Mouse (Mus musculus) hindbrain, embryonic 14.5 days (tissue): ENCODE measurements around the gene Gpr19. TPM values are rescaled to one million over a fixed set of nuclear protein-coding genes. Genes with fewer than 3 reads are reported as not detected.
A peak's percentile ranks its signal among the peaks of the same experiment; 100 is the strongest.

ENCODE experiments used
- ATAC-seq: fragments of 200-750 bp; cut with Nextera tagmentation; 2 replicates; pipeline ENCODE4 v1.8.0; 2017; ENCODE audit warnings: moderate number of reproducible peaks, mild to moderate bottlenecking, moderate TSS enrichment, moderate library complexity; ENCODE audit not compliant: low FRiP score
- DNase-seq: peaks from one replicate; pipeline ENCODE4 v3.0.0-alpha.2; 2015; ENCODE audit warnings: low spot score
- H3K27ac ChIP-seq: fragments of 300-500 bp; sonication (generic); 2 replicates; pipeline ENCODE4 v1.5.1; 2014; ENCODE audit warnings: mild to moderate bottlenecking, moderate library complexity
- H3K27me3 ChIP-seq: fragments of 300-500 bp; sonication (generic); 2 replicates; pipeline ENCODE4 v1.6.1; 2014; ENCODE audit warnings: mild to moderate bottlenecking, low read length, mixed read lengths; ENCODE audit not compliant: control insufficient read depth, insufficient read depth
- H3K36me3 ChIP-seq: fragments of 300-500 bp; sonication (generic); replicated peaks from 2 replicates; pipeline ENCODE4 v1.6.1; 2014; ENCODE audit not compliant: control insufficient read depth, insufficient read depth
- H3K4me1 ChIP-seq: fragments of 300-500 bp; sonication (generic); replicated peaks from 2 replicates; pipeline ENCODE4 v1.6.1; 2014; ENCODE audit warnings: antibody characterized with exemption, low read length, mixed read lengths; ENCODE audit not compliant: control insufficient read depth, insufficient read depth
- H3K4me2 ChIP-seq: fragments of 300-500 bp; sonication (generic); replicated peaks from 2 replicates; pipeline ENCODE4 v1.6.1; 2014; ENCODE audit warnings: mild to moderate bottlenecking, moderate library complexity
- H3K4me3 ChIP-seq: fragments of 300-500 bp; sonication (generic); replicated peaks from 2 replicates; pipeline ENCODE4 v1.5.1; 2014; ENCODE audit warnings: mild to moderate bottlenecking, low read length
- H3K9ac ChIP-seq: fragments of 300-500 bp; sonication (generic); 2 replicates; pipeline ENCODE4 v1.6.1; 2014
- H3K9me3 ChIP-seq: fragments of 300-500 bp; sonication (generic); 2 replicates; pipeline ENCODE4 v1.6.1; 2016; ENCODE audit warnings: low read length; ENCODE audit not compliant: control insufficient read depth
- WGBS: fragments of 180-500 bp; shearing (Covaris S2); extraction: QIAGEN DNeasy Blood & Tissue Kit; methylation state at CpG from one replicate; pipeline ENCODE4 v1.1.7; 2014; 5-methylcytosine and 5-hydroxymethylcytosine counted together
- polyA plus RNA-seq: library from polyadenylated mRNA; unstranded; fragments of >200 nt; fragmentation: Nextera tagmentation; extraction: Ambion mirVana; gene quantifications from 2 replicates; pipeline ENCODE4 v1.2.1, GENCODE M21; 2014

Gpr19 gene
- polyA plus RNA-seq, 1 experiment from 2014 or later, result 34.0 TPM

DNA sequence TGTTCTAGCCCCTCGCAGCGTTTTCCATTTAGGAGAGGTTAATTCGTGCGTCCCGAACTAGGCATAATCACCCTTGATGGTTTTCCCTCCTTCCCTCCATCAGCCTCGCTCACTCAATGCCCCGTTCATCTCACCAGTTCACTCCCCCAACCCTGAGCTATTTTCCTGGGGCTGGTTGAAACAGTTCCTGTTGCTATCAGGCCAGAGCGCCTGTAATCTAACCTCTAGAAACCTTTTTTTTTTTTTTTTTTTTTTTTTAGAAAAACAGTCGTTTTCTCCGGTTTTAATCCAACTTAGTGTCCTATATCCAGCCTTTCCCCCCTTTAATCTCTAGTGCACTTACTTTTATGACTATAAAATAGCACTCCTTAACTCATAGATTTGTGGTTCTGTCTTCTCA lies 67.6 kb downstream of the Gpr19 start:
- H3K9me3 ChIP-seq, result no peaks in the 10 kb centered on the region
- no peak for DNase-seq
- peaks cover 5% of the 10 kb centered on the region; the same call in 1 of the 2 replicates for H3K4me1 ChIP-seq
- H3K27me3 ChIP-seq, result no peaks in the 10 kb centered on the region
- H3K9ac ChIP-seq, result peak overlapping the region; percentile 68
- H3K4me2 ChIP-seq, result peak overlapping the region; percentile 58
- H3K27ac ChIP-seq, result no peak overlapping the region
- H3K4me3 ChIP-seq, result peak overlapping the region; percentile 55
- H3K36me3 ChIP-seq, result no peaks in the 10 kb centered on the region
- WGBS, result 4% methylated on average over 10 of the region's 10 CpGs
- ATAC-seq, result no peak

DNA sequence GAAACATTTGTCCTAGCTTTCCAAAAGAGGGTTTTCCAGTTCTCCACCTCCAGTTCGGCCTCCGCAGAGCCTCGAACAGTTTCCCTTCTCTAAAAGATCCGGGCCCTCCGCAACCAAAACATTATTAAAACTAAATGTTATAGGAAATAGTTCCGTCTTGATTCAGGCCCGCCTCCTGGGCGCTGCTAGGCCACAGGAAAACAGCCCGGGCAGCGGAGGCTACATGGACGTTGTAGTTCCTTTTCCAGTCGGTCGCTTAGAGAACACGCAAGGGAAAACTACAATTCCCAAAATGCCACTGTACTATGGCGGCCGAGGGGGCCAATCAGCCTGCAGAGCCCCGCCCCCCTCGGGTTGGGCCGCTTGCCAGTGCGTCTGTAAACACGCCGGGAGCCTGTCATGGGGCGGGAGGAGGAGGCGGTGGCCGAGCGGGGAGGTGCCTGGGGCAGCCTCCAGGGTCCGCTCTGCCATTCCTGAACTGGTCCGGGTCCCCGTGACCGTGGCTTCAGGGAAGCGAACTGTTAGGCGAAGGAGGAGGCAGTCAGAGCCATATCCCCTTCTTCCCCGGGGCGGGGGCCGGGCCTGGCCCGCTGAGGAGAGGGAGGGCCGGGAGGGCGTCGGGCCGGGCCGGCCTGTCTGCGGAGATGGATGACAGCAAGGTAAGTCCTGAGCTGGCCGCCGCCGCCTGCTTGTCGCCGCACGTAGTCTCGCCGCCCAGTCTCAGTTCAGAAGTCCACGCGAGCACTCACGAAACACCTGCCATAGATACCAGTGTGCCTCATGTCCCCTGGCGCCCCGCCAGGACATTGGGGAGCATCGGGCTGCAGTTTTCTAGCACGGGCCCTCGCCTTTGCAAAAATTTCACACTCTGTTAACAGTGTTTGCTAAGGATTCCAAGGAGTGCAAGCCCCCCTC lies 68.3 kb downstream of the Gpr19 start, which contains the start of gene Crebl2:
Gene Crebl2 (plus strand): TSS at position 369 of the 915 bp plus-strand sequence.
- DNase-seq, result peak; percentile 100
- no peaks in the 10 kb centered on the region for H3K27me3 ChIP-seq
- H3K9me3 ChIP-seq, result no peaks in the 10 kb centered on the region
- peak within 1 kb of the TSS; percentile 55 for H3K4me3 ChIP-seq
- ATAC-seq, result peak; percentile 97
- H3K9ac ChIP-seq, result peak within 1 kb of the TSS; percentile 68
- peak within 1 kb of the TSS; percentile 58 for H3K4me2 ChIP-seq
- under 1% methylated on average over 45 of the region's 58 CpGs for WGBS
- peak within 1 kb of the TSS; percentile 80 for H3K27ac ChIP-seq
- H3K36me3 ChIP-seq, result no peaks in the 10 kb centered on the region
- H3K4me1 ChIP-seq, result peaks cover 5% of the 10 kb centered on the region; the same call in 1 of the 2 replicates

DNA sequence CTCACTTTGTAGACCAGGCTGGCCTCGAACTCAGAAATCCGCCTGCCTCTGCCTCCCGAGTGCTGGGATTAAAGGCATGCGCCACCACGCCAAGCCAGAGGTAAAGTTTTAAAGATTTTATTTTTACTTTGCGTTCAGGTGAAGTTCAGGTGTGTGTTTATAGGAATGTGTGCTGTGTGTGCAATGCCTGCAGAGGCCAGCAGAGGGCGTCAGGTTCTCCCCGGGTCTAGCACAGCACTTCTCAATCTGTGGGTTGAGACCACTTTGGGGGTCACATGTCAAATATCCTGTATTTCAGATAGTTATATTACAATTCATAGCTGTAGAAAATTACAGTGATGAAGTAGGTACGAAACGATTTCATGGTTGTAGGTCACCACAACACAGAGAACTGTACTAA lies 75.5 kb downstream of the Gpr19 start:
- H3K9me3 ChIP-seq, result no peaks in the 10 kb centered on the region

GRCm38 (mm10) chr6:134820411-134820810 lies 78.0 kb downstream of the Gpr19 start:
- WGBS, result 49% methylated on average over 6 of the region's 6 CpGs

More for the DNA sequence above, 75.5 kb downstream of the Gpr19 start:
- Histone ChIP-seq H3K9ac (no peak overlapping the region), H3K4me2 (no peak overlapping the region), H3K4me3 (no peak overlapping the region), H3K36me3 (no peaks in the 10 kb centered on the region), H3K27me3 (no peaks in the 10 kb centered on the region), H3K4me1 (no peaks in the 10 kb centered on the region), H3K27ac (no peak overlapping the region)
- ATAC-seq (no peak), DNase-seq (no peak)
- 73% methylated on average over 10 of the region's 10 CpGs for WGBS

GRCm38 (mm10) chr6:134819741-134820140 lies 78.6 kb downstream of the Gpr19 start:
- ATAC-seq, result no peak
- no peak for DNase-seq
- no peak overlapping the region for H3K4me3 ChIP-seq
- no peaks in the 10 kb centered on the region for H3K36me3 ChIP-seq
- WGBS, result 50% methylated on average over 5 of the region's 5 CpGs
- no peak overlapping the region for H3K4me2 ChIP-seq
- H3K9ac ChIP-seq, result no peak overlapping the region
- H3K27ac ChIP-seq, result no peak overlapping the region
- H3K27me3 ChIP-seq, result no peaks in the 10 kb centered on the region
- no peaks in the 10 kb centered on the region for H3K9me3 ChIP-seq
- H3K4me1 ChIP-seq, result no peaks in the 10 kb centered on the region

More at GRCm38 (mm10) chr6:134820411-134820810, 78.0 kb downstream of the Gpr19 start:
- Histone ChIP-seq H3K4me2 (no peak overlapping the region), H3K27ac (no peak overlapping the region), H3K36me3 (no peaks in the 10 kb centered on the region), H3K27me3 (no peaks in the 10 kb centered on the region), H3K4me1 (no peaks in the 10 kb centered on the region), H3K4me3 (no peak overlapping the region), H3K9ac (no peak overlapping the region), H3K9me3 (no peaks in the 10 kb centered on the region)
- DNase-seq (no peak), ATAC-seq (no peak)

Other genes starting within 250 kb of the Gpr19 start
- 5.4 and 5.7 TPM in 2 replicates for gene Dusp16, start 106.0 kb downstream of the Gpr19 start, polyA plus RNA-seq
- 3.2 and 3.3 TPM in 2 replicates for gene Crebl2, start 68.4 kb downstream of the Gpr19 start, polyA plus RNA-seq
- 18.5 and 19.0 TPM in 2 replicates for gene Cdkn1b, start 21.8 kb upstream of the Gpr19 start, polyA plus RNA-seq
- gene Apold1, start 83.1 kb upstream of the Gpr19 start, polyA plus RNA-seq, result 3.9 TPM in 2 replicates
- 70.4 and 72.6 TPM in 2 replicates for gene Ddx47, start 113.0 kb upstream of the Gpr19 start, polyA plus RNA-seq
- 0.09 and 0.56 TPM in 2 replicates for gene Gprc5a, start 167.1 kb upstream of the Gpr19 start, polyA plus RNA-seq
- gene Gprc5d, start 219.7 kb upstream of the Gpr19 start, polyA plus RNA-seq, result not detected in 2 replicates